Mouse (Mus musculus) gastrocnemius, postnatal 25 days (tissue): Measurements from ENCODE around the gene Tox3. TPM values are rescaled to one million over a fixed set of nuclear protein-coding genes. Genes with fewer than 3 reads are reported as not detected.

Source experiments
- DNase-seq: peaks from one replicate; pipeline ENCODE4 v3.0.0; 2022
- long read RNA-seq, 2 experiments: library from polyadenylated mRNA; stranded (forward); transcript quantifications; one replicate each; pipeline ENCODE4 v2.0.0; 2021
- total RNA-seq, 2 experiments: library from RNA; stranded (reverse); gene quantifications; 1 replicate in 1 of 2; 2 replicates in 1 of 2; pipeline ENCODE4 v1.2.3; 2021

Gene Tox3
- under 1 TPM in 1 of 2 experiments, not detected in 1; 0.16 TPM for total RNA-seq
- long read RNA-seq, experiment 1, result 0 reads
- long read RNA-seq, experiment 2, result 0 reads

DNA sequence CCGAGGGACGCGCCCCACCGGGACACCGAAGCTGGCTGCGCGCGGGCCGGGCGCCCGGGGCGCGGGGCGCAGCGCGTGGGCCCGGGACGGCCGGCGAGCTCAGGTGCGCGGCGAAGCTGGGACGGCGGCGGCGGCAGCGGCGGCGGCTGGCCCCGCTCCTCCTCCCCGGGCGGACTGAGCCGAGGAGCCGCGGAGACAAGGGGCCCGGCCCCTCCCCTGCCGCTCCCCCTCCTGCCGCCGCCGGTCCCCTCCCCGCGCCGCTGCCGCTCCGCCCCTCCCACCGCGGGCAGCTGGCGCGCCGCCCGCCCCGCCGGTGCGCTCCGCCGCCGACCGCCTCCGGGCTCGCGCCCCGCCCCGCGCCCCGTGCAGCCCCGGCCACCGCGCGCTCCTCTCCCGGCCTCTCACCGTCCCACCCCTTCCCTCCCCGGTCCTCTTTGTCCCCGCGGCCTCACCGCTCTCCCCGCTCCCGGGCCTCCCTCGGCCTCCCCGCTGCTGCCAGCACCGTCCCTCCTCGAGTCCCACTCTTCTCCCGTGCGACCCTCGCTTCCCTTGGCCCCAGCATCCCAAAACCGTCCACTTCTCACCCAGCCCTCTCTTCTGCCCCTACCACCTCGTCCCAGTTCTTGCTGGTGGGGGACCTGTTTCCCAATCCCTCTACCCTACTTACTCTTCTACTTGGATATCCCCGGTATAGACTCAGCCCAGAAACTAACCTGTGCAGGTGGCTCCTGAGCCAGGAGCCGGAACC is at the start of gene Tox3:
Gene Tox3, minus strand, starts transcription at position 166 of the 748 bp plus-strand sequence.
- DNase-seq, result peak; percentile 35

DNA sequence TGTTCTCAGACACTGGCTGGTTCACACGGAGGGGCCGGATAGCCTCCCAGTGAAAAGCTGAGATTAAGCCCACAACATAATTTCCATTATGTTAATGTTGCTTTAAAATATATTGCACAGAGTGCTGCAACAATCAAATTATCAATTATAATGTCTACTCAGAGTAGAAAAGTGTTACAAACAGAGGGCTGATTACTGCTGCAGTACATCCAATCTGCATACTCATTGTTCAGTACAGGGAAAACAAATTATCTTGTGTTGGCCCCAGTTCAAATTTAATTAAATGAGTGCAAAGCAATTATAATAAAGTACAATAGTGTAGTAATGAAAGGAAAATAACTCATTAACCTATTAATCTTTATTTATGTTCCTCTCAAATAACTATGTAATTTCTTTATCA is 44.5 kb upstream of the Tox3 start:
- no peak for DNase-seq

DNA sequence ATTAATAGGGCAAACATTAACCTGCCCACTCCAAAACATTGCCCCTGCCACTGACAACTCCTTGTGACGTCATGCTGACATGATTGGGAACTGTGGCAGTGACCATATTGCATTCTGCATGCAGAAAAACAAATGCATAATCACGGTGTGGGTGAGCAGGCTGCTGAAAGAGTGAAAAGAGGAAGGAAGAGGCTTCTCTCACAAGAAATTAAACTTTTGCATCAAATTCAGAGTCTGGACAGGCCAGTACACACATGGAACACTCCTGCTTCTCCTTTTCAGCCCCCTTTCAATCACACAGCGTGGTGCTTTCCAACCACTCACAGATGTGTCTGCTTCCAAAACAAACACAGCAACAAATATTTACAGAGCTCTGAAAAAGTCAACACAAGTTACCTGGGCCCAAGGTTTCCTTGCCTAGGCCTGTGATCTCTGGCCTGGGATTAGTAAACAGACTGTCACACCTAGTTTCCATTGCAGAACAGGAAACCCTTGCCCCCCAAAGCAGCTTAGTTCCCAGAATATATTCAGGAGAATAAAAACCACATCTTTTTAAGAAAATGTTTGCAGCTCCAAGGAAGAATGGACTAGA is 43.4 kb upstream of the Tox3 start:
- DNase-seq, result no peak

DNA sequence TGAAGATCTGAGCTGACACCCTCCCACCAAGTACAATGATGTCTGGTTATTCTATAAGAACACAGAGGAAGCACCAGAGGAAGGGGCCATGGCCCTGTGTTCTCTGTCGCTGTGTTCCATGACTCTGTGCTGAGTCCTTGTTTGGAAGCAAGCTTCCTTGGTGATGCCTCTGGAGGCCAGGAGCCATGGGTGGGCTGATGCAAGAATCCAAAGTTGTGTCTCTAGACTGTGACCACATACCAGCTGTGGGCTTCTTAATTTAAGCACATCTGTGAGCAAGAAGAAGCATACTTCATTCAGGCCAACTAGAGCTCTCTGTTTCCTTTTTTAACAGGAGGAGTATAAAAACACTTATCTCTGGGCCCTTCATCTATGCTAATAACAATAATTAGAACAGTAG is 42.7 kb upstream of the Tox3 start:
- DNase-seq, result no peak

DNA sequence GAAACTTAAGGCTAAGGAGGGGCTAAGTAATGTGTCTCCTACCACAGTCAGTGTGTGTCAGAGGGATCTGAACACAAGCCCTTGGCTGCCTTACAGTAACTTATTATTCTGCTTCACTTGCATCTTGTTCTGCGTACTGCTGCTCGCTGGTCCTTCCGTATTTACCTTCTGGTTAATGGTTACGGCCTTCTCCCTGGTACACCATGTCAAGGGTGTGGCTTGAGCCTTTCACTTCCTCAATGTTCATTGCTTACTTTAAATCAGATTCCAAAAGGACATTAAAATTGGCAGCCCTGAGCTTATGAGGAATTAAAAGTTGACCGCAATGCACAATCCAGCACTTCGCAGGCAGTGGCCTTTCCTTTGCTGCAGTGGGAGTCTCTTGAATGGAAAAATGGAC is 30.9 kb upstream of the Tox3 start:
- DNase-seq, result no peak

DNA sequence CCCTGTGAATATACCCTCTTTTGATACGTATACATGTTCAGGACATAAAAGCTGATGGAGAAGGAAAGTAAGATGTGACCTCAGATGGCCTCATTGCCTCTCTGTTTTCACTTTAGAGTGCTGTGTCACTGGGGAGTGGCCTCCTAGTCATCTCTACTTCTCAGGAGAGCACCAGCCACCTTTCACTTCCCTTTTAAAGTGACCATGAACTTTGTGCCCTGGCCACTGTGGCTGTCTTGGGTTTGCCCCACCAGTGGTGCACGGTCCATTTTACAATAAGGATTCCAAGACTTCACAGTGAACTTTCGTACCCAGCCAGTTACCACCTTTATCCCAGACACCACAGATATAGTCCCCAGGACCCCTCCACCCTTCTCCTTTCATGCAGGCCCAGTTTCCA is 29.9 kb upstream of the Tox3 start:
- DNase-seq, result no peak

DNA sequence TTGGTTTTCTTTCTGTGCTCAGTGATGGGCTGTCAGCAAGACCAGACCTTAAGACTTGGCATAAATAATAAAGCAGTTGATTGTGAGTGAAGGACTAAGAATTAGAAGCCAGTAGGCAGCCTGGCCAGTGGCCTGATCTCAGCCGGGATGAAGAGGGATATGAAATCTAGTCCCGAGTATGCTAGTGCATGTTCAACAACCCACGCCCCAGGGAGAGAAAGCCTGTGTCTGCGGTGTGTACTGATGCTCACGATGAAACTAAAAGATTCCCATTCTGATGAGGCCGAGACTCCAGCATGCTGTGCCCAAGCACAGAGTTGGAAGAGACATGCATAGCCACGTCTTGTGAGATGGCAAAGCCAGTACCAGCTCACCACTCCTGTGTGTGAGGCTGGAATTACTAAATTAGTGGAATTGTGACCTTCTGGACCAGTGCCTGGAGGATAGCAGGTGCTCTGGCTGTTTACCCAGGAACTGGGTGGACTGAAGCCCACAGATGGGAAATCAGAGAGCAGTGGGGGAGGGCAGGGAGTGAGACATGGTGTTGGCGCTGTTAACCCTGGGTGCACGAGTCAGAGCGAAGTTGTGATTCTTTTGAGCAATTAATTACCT is 23.6 kb upstream of the Tox3 start:
- DNase-seq, result peak; percentile 22

DNA sequence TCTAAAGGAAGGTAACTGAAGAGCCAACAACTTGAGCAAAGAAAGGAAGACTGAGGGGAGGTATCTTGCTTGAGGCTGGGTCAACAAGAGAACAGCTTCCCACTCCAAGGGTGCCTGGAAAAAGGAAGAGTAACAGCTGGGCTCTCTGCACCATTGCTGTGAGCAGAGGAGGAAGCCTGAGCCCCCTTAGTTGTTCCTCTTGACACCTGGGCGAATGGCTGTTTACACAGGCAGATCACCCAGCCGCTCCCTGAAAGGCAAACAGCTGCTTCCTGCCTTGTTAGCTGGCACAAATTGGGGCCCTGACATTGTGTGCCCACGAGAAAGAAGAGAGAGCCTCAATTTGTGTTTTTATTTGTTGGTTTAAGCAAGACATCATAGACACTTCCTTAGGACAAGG is 21.7 kb upstream of the Tox3 start:
- DNase-seq, result no peak

DNA sequence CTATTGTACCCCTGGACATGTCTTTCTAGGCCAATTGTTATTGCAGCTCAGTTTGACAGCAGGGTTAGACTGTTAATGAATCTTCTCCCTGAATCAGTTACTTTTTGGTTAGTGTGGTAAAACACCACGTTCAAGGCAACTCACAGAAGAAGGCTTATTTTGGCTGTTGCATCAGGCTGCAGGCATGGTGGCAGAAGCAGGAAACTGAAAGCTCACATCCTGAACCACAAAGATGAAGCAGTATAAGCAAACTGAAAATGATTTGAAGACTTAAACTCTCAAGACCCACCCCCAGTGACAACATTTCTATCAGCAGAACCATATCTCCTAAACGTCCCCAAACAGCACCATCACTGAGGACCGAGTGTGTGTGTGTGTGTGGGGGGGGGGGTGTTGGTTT is 8.6 kb upstream of the Tox3 start:
- DNase-seq, result no peak

DNA sequence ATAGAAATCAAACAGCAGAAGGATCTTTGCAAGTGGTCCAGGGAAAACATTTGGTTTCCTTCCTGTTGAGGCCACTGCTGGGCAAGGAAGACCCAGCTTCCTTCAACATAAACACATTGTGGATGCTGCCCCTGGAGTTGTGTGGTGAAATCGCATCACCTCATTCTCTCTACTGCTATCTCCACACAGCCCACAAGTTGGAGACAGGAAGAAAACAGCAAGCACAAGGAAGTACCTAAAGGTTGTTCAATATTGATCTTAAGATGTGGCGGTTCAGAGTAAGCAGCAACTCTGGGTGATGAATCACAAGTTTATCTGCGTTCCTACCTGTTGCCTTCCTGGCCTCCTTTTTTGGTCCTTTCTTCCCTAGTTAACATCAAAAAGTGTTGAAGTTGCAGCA is 6.6 kb upstream of the Tox3 start:
- DNase-seq, result no peak

DNA sequence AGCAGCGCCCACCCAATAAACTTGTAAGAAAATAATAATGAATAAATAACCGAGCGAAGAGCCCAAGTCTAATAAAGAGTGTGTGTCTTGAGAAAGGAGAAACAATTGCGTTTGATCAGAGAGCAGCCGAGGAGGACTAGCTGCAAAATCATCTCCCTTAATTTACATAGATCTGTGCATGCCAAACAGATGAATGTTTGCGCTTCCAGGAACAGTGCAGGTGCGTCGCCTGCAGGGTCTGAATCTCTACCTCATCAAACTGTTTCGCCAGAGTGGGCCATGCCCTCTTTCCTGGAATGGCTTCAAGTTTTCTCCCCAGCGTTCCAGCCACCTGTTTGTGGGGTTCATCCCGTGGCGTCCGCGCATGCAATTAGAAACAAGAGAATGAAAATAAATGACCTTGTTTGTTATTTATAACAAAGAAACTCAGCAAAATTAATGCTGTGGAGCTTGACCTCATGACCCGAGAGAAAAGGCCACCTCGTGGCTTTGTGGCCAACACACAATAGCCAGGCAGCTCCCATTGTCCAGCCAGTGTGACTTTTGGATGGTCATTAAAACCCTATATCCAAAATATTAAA is 5.9 kb upstream of the Tox3 start:
- DNase-seq, result no peak

DNA sequence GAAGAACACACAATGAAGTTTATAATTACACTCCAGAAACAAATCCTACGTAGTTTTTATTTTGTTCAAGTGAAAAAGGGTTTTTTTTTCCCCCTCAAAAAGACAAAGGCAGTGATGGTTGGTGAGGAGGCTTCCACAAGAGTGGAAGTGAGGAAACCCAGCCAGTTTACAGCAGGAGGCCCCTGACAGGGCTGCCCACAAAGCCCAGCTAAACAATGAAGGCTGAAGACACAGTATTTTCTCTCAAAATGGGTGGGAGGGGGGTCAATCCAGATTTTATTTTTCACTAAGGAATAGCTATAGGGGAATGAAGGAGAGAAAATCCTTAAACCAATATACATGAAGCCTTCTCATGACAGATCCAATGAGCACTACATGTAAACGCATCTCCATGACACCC is 5.4 kb upstream of the Tox3 start:
- DNase-seq, result no peak

DNA sequence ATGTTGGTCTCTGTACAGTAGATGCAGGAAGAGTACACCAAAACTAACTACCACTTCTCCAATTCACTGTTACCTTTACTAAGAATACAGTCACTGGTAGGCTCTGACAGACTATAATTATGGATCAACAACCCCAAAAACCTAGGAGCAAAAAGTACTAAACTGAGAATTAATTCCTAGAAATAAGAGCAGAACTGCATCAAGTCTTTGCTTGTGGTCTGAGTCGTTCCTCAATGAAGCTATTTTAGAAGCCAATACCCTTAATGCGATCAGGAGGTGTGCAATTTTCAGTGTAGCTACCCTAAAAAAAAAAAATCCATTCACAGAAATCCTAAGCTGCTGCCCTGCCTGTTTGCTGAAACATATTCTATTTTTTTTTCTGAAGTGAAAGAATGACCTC is 4.8 kb upstream of the Tox3 start:
- DNase-seq, result no peak

DNA sequence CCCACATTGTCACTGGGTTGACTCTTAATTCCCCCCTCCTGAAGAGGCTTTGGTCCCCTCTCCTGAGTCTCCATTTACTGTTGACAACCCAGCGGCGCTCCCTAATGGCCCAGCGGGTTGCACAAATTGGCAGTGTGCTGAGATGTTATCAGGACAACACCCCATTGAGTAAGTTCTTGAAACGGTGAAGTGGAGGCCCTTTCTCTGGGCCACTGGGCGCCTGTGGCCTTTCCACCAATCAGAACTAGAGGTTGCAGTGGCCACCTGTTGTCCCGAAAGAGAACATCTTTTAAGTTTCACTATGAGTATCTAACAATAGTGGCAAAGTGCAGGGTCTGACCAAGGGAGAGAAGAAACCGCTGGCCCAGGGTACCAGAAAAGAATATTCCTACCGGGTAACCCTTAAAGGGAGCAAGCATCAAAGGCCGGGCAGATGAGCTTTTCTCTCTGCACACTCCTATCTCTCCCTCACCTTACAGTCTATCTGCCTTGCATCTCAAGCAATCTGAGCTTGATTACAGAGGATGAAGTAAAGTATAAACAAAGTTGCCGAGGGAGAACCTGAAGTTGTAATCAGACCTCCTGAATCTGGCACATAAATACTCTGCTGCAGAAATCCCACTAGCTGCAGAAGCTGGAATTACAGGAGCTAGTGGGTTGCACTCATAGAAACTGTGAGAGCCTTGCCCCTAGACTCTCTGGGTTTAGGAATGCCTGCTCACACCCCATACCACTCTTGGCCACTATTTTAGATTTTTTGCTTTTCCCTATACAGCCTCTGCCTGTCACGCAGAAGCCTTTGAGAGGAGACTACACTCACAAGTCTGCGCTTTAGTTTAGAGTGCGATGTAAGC is 1.8 kb upstream of the Tox3 start:
- DNase-seq, result no peak

DNA sequence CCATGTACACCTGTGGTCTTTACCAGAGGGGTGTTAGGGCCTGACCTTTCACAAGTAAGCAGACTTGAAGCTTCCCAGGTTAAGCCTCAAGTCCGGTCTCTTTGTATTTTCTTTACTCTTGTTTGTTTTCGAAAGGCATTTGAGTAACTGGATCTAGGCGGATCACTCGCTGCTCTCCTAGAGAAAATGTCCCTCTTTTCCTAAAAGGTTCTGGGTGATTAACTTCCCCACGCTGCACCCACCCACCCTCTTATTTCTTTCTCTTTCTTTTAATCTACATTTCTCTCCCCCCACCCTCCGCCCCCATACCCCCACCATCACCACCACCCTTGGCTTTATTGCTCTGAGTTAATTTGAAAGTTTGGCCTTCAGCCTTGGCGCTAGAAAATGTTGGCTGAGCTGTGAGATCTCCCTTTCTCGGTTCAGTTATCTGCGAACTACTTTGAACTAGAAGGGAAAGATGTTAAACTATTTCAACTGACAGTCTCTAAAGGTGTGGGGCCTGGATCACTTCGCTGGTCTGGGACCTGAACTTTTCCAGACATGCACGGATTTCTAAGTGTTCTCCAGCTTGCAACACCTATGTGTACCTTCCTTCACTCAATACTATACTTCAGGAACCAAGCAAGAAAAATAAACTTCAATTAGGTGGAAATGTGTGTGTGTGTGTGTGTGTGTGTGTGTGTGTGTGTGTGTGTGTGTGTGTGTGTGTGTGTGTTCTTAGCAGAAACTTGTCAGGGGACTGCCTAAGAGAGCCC is 962 bp upstream of the Tox3 start:
- DNase-seq, result no peak

DNA sequence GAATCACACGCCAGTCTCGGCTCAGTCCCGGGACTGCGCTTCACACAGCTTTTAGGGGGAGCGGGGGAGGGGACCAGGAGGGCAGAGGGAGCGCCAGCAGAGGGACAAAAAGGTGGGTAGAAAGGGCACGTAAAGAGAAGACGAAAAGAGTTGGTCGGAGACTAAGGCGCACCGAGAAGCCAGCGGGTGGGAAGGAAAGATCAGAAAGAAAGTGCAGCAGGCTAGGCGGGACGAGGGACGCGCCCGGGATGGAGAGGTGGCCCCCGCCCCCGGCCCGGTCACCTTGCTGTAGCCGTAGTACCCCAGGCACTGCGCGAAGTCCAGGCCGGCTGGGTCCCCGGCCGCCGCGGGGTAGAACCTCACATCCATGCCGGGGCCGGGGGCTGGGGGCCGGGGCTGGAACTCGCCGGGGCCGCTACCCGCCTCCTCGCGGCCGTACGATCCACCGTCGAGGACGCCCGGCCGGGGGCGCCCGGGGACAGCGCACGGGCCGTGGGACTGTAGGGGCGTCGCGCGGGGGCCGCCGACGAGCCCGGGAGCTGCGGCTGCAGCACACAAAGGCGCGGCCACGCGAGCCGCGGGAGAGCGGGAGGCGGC is 464 bp downstream of the Tox3 start:
- DNase-seq, result no peak

DNA sequence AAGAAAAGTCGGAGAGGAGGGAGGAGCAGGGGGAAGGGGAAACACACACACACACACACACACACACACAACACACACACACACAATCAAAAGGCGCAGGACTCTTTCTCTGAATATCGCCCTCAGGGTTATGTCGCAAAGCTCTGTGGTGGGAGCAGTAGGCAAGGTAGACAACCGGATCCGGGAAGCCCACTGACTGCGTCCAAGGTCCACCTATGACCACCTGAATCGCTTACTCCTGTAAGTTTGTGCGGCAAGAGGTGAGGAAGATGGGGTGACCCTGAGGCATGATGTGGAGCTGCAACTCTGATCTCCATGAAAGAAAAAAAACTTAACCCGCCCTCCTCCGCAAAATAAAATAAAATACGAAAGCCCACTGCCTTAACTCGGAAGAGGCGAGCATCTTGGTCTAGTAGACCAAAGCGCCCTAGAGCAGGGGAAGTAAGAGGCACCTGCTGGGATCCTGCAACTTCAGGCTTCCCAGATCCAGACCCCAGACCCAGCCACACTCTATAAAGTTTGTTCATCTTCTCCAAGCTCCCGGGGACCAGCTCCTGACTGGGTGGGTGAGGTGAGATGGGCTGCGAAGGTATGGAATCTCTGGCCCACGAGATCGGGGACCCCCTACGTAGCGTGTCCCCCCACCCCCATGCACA is 1.1 kb downstream of the Tox3 start:
- DNase-seq, result no peak

DNA sequence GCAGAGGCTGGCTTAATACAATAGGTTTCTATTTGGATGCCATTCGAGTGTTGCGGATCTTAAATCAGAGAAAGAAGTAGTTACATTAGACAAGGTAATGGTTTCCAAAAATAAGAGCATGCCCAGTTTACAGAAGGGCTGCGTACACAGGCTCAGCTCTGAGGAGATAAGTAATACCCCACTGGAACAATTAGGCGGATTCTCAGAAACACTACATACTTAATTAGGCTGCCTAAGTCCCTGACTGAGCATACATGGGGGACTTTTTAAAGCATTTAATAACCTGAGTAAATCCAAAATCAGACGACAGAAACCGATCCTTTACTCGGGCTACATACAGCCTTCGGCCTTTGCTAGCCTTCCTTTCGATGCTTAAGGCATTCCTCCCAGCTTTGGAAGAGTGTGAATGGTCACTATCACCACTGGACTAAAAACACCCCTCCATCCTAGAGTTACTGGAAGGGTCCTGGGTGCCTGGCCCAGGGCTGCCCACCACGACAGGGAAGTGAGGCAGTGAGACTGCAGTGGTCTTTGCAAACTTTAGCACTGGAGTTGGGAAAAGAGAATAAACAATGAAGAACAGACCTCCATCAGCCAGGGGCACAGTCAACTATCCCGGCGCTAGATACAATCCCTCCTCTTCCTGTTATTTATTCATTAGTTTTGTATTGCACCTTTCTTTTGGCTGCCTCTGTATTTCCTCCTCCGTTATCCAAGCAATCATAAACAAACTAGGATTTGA is 1.8 kb downstream of the Tox3 start:
- DNase-seq, result no peak

DNA sequence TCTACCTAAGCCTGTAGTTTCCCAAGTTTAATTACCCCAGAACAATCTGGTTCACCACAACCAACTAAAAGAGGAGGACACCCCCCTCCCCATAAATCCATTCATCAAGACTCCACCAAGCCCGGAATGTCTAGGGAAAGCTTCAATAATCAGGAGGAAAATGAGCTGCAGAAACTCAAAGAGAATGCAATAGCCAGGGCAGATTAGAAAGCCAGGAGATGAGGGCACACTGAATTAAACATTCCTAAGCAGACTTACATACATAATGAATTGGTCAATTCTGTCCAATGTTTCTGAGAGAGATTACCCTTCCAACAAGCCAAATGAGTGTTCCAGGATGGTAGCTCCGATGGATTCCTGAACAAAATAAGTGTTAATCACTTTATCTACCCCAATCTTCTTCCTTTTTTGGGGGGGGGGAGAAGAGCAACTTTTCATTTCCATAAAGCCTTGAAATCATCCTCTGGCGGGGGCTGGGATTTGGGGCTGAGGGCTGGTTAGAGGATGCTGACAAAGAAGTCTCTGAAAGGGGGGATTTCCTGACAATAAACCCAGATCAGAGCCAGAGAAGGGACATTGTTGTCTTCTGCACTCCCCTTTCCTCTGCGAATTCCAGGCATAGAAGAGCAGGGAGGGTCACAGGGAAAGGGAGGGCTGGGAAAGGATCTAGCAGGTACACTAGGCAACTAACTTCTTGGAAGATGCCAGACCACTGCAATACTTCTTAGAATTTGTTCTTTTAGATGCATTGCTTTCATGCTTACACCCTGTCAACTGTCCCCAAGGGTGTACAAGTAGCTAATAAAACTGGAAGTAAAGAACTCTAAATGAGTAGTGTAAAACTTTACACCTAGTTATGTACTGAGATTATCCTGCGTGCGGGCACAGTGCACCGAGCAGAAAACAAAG is 17.5 kb downstream of the Tox3 start:
- no peak for DNase-seq
